Mouse (Mus musculus) heart, adult 2 months (tissue): Measurements from ENCODE around the gene Gm37240.

Experiments used
- CTCF ChIP-seq: fragments of 200-600 bp; IDR thresholded peaks from 2 replicates; pipeline ENCODE4 v1.8.1; 2022; ENCODE audit warnings: antibody characterized with exemption, mild to moderate bottlenecking, moderate library complexity
- POLR2A ChIP-seq: fragments of 200-500 bp; IDR thresholded peaks from 2 replicates; pipeline ENCODE4 v1.6.1; 2011; ENCODE audit warnings: mild to moderate bottlenecking, low read depth, low read length, control low read depth; ENCODE audit not compliant: insufficient read depth

DNA sequence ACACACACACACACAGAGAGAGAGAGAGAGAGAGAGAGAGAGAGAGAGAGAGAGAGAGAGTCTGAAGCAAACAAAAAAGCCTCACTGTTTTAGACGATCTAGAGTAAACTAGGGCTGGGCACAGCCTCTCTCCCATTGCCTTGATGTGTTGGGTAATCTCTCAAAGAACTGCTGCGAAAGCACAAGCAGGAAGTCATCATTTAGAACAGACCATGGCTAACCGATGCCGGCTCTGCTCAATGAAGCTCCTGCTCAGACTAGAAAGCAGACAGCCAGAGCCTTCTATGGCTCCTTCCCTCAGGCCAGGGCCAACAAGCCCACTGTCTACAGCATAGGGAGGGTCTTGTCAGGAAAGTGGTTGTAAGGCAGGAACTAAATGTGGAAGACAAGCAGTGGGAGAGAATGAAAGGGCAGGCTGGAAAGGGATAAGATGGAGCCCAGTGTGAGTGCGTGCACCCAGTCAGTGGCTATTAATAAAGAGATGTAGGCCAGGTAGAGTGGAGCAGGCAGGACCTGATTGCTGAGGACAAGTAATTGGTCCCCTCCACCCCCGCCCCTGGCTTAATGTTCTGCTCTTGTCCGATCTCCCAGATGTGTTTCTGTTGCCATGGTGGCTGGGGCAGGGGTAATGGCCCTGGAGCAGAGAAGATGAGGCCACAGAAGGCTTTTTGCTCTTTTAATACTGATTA, 1200.4 kb downstream of the Gm37240 start:
- TF ChIP-seq CTCF (no peak), POLR2A (no peak)
